Mouse (Mus musculus): ENCODE data around the gene Gtdc1. TPM values are rescaled to one million over a fixed set of nuclear protein-coding genes. Genes with fewer than 3 reads are reported as not detected.

The Gtdc1 gene
- polyA plus RNA-seq (2015; fragmentation: Nextera tagmentation; extraction: Ambion mirVana) = 8.8 and 10.2 TPM in 2 replicates

DNA sequence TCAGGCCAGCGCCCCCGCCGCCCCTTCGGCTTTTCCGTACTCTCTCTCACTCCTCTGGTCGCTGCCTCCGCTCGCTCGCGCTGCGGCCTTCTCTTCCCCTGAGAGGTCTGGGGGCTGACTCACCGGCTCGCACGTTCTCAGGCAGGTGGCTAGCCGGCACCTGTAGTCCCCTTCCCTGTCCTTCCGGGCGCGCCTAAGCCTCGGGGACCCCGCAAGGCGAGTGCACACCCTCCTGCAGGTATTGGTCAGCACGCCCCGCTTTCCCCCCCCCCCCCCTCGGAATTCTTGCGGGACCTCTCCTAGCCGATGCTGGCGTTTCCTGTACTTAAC lies at the start of gene Gtdc1:
Gene Gtdc1, minus strand, starts transcription at position 176 of the 330 bp plus-strand sequence.
- no peaks in the 10 kb centered on the region for H3K36me3 ChIP-seq
- H3K9me3 ChIP-seq = no peaks in the 10 kb centered on the region
- H3K27me3 ChIP-seq (replicated peaks) = no peaks in the 10 kb centered on the region
- H3K4me2 ChIP-seq (replicated peaks) = peak within 1 kb of the TSS; percentile 66
- WGBS = 0% methylated on average over 23 of the region's 27 CpGs
- peak within 1 kb of the TSS; percentile 75 for H3K4me3 ChIP-seq (replicated peaks)
- peak; percentile 66 for ATAC-seq
- no peaks in the 10 kb centered on the region for H3K4me1 ChIP-seq (replicated peaks)
- peak within 1 kb of the TSS; percentile 98 for H3K27ac ChIP-seq
- peak within 1 kb of the TSS; percentile 80 for H3K9ac ChIP-seq

DNA sequence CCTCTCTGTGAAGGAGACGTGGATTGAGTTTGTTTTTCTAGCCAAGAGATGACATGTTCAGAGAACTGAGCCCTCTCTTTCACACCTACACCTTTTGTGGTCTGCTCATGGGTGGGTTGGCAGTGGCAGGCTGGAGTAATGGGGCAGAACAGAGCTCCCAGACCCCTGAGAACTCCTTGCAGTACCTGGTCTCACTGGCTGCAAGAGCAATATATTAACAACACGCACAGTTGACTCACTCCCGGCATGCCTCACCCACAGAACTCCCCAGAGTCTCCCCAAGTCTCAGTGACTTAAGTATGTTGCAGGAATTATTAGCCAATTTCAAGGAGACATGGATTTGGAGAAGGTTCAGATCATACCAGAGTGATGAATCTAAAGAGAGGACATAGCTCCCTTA lies 49.6 kb upstream of the Gtdc1 start:
- no peak for ATAC-seq
- H3K27me3 ChIP-seq (replicated peaks) = no peaks in the 10 kb centered on the region
- H3K4me2 ChIP-seq (replicated peaks) = no peak overlapping the region
- no peak overlapping the region for H3K27ac ChIP-seq
- WGBS = 67% methylated on average over 3 of the region's 3 CpGs
- H3K9me3 ChIP-seq = no peaks in the 10 kb centered on the region
- H3K4me1 ChIP-seq (replicated peaks) = peaks cover 4% of the 10 kb centered on the region; the same call in 1 of the 2 replicates
- no peak overlapping the region for H3K9ac ChIP-seq
- no peaks in the 10 kb centered on the region for H3K36me3 ChIP-seq
- H3K4me3 ChIP-seq (replicated peaks) = no peak overlapping the region

DNA sequence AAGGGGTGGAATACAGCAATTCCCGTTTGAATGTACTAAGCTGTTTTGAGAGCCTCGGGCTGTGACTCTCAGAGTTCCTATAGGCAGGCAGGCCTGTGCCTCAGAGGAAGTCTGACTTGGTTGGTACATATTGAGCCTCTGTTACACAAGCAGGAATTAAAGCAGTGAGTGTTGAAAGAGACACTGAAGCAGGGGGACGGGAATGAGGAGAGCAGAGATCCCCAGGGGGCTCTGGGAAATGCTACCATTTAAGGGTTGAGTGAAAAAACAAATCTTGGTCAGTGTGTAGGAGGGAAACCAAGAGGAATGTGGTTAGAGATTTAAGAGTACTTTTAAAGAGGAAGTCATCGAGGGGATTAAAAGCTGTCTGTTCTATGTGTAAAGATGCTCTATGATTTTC lies 49.0 kb upstream of the Gtdc1 start:
- no peak overlapping the region for H3K27ac ChIP-seq
- 49% methylated on average over 4 of the region's 4 CpGs for WGBS

DNA sequence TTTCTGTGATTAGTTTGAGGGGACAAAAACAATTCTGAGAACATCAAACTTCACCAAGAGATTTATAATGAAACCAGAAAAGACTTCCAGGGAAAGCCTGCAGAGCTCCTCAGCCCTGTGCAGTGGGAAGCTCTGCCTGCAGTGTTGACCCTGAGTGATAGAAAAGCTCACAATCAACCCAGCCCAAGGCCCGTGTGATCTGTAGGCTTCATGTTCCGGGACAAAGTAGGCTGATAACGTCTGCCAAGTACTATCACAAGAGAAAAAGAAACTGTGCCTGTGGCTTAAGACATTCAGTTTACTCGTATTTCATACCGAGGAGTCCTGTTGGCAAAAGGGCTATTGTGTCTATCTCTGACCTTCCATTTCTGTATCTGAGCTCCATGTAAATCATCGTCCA lies 46.4 kb upstream of the Gtdc1 start:
- no peak for ATAC-seq
- Histone ChIP-seq H3K4me2 (replicated peaks) (no peak overlapping the region), H3K36me3 (no peaks in the 10 kb centered on the region), H3K9ac (no peak overlapping the region), H3K4me3 (replicated peaks) (no peak overlapping the region), H3K27ac (no peak overlapping the region), H3K4me1 (replicated peaks) (no peaks in the 10 kb centered on the region), H3K27me3 (replicated peaks) (no peaks in the 10 kb centered on the region), H3K9me3 (no peaks in the 10 kb centered on the region)
- 78% methylated on average over 6 of the region's 6 CpGs for WGBS

More for the DNA sequence above, 49.0 kb upstream of the Gtdc1 start:
- ATAC-seq = no peak
- Histone ChIP-seq H3K4me1 (replicated peaks) (peaks cover 4% of the 10 kb centered on the region; the same call in 1 of the 2 replicates), H3K9ac (no peak overlapping the region), H3K4me3 (replicated peaks) (no peak overlapping the region), H3K27me3 (replicated peaks) (no peaks in the 10 kb centered on the region), H3K4me2 (replicated peaks) (no peak overlapping the region), H3K36me3 (no peaks in the 10 kb centered on the region), H3K9me3 (no peaks in the 10 kb centered on the region)

DNA sequence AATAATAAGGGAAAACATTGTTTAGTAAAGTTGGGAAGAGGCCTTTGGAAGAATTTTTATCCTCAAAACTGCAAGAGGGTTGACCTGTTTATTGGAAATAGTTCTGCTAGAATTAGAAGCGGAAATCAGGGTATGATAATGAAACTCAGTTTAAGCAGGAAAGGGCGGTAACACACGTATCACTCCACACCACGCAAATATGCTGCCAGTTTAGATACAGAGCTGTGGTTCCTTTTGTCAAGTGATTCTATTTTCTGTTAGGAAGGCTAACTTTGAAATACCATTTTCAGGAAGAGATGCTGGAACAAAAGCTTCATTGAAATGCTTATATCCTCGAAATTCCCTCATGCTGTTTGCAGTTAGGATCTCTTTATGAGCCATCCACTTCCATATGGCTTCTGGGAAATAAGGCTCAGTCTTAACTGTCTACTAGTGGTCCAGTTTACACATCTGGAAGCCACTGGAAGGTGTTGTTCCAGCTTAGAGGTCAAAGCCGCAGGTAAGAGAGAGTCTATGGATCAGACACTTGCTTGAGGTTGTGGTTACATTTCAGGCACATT lies 42.7 kb upstream of the Gtdc1 start:
- 93% methylated on average over 6 of the region's 6 CpGs for WGBS
- no peak overlapping the region for H3K4me2 ChIP-seq (replicated peaks)
- H3K9ac ChIP-seq = no peak overlapping the region
- no peaks in the 10 kb centered on the region for H3K4me1 ChIP-seq (replicated peaks)
- no peak for ATAC-seq
- no peak overlapping the region for H3K4me3 ChIP-seq (replicated peaks)
- H3K27me3 ChIP-seq (replicated peaks) = no peaks in the 10 kb centered on the region
- no peak overlapping the region for H3K27ac ChIP-seq
- H3K9me3 ChIP-seq = no peaks in the 10 kb centered on the region
- H3K36me3 ChIP-seq = no peaks in the 10 kb centered on the region

DNA sequence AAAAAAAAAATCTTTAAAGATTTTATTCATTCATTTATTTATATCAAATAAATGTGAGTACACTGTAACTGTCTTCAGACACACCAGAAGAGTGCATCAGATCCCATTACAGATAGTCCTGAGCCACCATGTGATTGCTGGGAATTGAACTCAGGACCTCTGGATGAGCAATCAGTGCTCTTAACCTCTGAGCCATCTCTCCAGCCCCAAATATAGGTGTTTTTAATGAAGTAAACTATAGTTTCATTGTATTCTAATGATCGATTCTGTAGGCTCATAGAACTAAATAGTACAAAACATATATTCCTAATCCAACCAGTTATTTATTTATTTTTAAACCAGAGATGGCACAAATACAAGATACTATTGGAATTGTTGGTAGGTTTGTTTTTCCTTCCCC lies 42.2 kb upstream of the Gtdc1 start:
- H3K36me3 ChIP-seq = no peaks in the 10 kb centered on the region
- no peaks in the 10 kb centered on the region for H3K27me3 ChIP-seq (replicated peaks)
- no peak overlapping the region for H3K4me3 ChIP-seq (replicated peaks)
- no peaks in the 10 kb centered on the region for H3K4me1 ChIP-seq (replicated peaks)
- no peak for ATAC-seq
- WGBS = 92% methylated on average over 1 of the region's 1 CpGs
- no peak overlapping the region for H3K27ac ChIP-seq
- no peaks in the 10 kb centered on the region for H3K9me3 ChIP-seq
- no peak overlapping the region for H3K4me2 ChIP-seq (replicated peaks)
- no peak overlapping the region for H3K9ac ChIP-seq

DNA sequence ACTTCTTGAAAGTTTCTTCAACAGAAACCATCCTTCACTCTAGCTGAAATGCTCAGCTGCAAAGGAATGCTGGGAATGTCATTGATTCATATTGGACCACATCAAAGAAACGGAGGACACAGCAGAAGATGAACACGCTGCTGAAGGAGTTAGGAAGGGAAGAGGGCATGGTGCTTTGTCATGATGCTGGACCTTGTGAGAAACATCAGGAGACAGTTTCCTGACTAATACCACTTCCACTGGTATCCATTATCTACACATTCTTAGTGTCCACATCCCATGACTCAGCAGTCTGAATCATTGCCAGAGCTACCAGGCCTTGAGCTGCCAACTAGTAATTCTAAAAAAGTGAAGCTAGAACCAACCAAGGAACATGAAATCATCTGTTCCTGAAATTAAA lies 41.8 kb upstream of the Gtdc1 start:
- ATAC-seq = no peak
- Histone ChIP-seq H3K9me3 (no peaks in the 10 kb centered on the region), H3K27me3 (replicated peaks) (no peaks in the 10 kb centered on the region), H3K9ac (no peak overlapping the region), H3K4me2 (replicated peaks) (no peak overlapping the region), H3K4me3 (replicated peaks) (no peak overlapping the region), H3K36me3 (no peaks in the 10 kb centered on the region), H3K4me1 (replicated peaks) (no peaks in the 10 kb centered on the region), H3K27ac (no peak overlapping the region)
- 58% methylated on average over 2 of the region's 2 CpGs for WGBS

DNA sequence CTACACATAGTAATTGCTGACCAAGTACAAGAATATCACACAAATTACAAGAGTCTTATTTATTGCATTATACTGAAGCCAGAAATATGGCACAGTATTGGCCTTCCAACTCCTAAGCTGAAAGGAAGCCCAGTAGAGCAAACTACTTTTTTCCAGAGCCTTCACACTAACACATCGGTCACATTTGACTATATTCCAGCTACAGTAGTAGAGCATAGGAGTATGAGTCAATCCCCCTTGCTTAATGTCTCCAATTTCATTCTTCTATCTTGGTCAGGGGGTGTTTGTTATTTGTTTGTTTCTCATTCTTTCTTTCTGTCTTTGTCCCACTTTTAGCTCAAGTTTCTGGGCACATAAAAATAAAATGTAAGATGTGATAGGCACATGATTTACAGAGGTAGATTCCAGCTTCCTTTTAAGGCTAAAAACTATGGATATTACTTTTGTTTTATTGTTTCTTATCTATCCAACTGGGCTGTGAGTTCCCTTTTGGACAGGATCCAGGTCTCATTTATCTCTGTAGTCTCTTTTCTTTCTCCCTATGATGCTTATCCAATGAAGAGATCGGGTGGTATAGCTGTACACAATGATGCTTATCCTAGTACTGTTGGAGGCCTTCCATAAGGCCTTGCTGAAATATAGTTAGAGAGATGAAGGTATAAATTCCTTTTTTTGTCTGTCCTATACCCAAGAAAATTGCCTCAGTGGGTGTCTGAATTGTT lies 38.5 kb upstream of the Gtdc1 start:
- Histone ChIP-seq H3K27me3 (replicated peaks) (no peaks in the 10 kb centered on the region), H3K4me1 (replicated peaks) (no peaks in the 10 kb centered on the region), H3K36me3 (no peaks in the 10 kb centered on the region), H3K4me2 (replicated peaks) (no peak overlapping the region), H3K4me3 (replicated peaks) (no peak overlapping the region), H3K27ac (no peak overlapping the region), H3K9ac (no peak overlapping the region), H3K9me3 (no peaks in the 10 kb centered on the region)
- ATAC-seq = no peak
- WGBS = 72% methylated on average over 2 of the region's 2 CpGs

DNA sequence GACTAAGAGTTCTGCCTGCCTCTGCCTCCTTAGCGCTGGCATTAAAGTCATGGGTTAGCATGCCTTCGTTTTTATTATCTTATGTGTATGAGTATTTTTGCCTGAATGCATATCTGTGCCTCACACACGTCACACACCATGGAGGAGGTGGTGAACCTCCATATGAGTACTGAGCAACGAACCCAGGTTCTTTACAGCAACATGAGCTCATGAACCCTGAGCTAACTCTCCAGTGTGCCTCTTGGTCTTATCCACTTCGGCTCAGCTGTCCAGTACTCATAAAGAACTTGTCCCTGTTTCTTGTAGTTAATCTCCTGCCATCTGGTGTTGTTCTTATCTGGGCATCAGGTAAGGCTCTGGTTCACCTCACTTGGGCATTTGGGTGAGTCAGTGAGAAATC lies 35.2 kb upstream of the Gtdc1 start:
- ATAC-seq = no peak
- Histone ChIP-seq H3K36me3 (no peaks in the 10 kb centered on the region), H3K9ac (no peak overlapping the region), H3K27ac (no peak overlapping the region), H3K4me1 (replicated peaks) (no peaks in the 10 kb centered on the region), H3K4me3 (replicated peaks) (no peak overlapping the region), H3K9me3 (no peaks in the 10 kb centered on the region), H3K27me3 (replicated peaks) (no peaks in the 10 kb centered on the region), H3K4me2 (replicated peaks) (no peak overlapping the region)
- WGBS = 86% methylated on average over 5 of the region's 5 CpGs

DNA sequence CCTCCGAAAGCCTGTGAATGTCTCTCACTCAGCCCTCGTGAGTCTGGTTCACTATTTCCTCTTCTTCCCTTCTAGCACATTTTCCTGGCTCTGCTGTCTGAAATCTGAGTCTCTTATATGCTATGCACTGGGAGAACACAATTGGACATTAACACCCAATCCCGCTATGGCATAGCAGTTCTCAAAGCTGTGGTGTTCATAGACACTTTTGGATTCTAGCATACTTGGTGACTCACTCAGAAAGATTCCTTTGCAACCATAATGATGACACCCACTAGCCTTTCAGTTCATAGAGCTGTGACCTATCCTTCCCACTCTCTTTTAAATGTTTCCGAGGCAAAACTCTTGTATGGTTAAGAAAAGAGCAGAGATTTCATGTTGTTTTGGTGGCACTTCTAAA lies 33.7 kb upstream of the Gtdc1 start:
- WGBS = 85% methylated on average over 4 of the region's 4 CpGs
- H3K9me3 ChIP-seq = no peaks in the 10 kb centered on the region
- H3K27me3 ChIP-seq (replicated peaks) = no peaks in the 10 kb centered on the region
- no peak overlapping the region for H3K27ac ChIP-seq
- H3K36me3 ChIP-seq = no peaks in the 10 kb centered on the region
- no peaks in the 10 kb centered on the region for H3K4me1 ChIP-seq (replicated peaks)
- no peak overlapping the region for H3K4me3 ChIP-seq (replicated peaks)
- H3K4me2 ChIP-seq (replicated peaks) = no peak overlapping the region
- no peak for ATAC-seq
- H3K9ac ChIP-seq = no peak overlapping the region

DNA sequence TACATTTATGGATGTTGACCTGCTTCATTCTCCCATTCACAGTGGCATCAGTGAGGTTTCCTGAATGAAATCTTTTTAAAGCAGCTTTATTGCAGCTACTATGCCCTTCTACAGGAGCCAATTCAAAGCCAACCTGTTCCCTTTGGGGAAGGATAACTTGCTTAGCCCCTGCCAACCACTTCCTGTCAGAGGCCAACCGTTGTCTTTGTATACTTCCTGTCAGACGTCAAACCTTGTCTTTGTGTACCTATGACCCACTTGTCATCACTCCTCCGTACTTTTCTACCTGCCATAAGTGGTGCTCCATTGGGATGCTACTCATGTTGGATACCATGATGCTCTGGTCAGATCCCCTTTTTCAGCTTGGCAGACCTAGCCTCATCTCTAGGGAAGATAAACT lies 33.1 kb upstream of the Gtdc1 start:
- no peak overlapping the region for H3K9ac ChIP-seq
- 77% methylated on average over 3 of the region's 3 CpGs for WGBS
- H3K4me1 ChIP-seq (replicated peaks) = no peaks in the 10 kb centered on the region
- no peak for ATAC-seq
- H3K36me3 ChIP-seq = no peaks in the 10 kb centered on the region
- H3K4me3 ChIP-seq (replicated peaks) = no peak overlapping the region
- H3K27ac ChIP-seq = no peak overlapping the region
- H3K9me3 ChIP-seq = no peaks in the 10 kb centered on the region
- no peaks in the 10 kb centered on the region for H3K27me3 ChIP-seq (replicated peaks)
- H3K4me2 ChIP-seq (replicated peaks) = no peak overlapping the region

DNA sequence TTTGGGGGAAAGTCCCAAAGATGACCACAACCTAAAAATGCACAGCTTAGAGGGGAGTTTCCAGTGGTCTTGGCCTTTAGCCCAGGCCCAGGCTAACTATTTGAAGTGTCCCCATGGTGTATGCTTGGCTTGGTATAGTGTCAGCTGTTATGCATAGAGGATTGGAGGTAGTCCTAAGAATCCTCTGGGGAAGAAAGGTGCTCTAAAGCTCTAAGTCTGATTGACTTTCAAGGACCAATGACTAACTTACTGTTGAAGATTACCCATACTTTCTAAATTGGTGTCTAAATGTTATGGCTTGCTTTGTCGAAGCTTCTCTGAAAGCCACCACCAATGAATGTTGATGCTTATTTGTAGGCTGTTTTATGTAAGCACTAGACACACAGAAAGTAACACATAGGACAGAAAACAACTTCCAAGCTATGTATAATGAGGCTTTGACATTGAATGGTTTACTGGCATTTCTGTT lies 29.9 kb upstream of the Gtdc1 start:
- no peaks in the 10 kb centered on the region for H3K27me3 ChIP-seq (replicated peaks)
- H3K36me3 ChIP-seq = no peaks in the 10 kb centered on the region
- ATAC-seq = no peak
- 0 out of 2 replicates have a peak, but pooled peaks cover 3% of the 10 kb centered on the region for H3K4me1 ChIP-seq (replicated peaks)
- no peak overlapping the region for H3K27ac ChIP-seq
- no peak overlapping the region for H3K4me3 ChIP-seq (replicated peaks)
- no peak overlapping the region for H3K9ac ChIP-seq
- H3K4me2 ChIP-seq (replicated peaks) = no peak overlapping the region
- no peaks in the 10 kb centered on the region for H3K9me3 ChIP-seq
- 80% methylated on average over 1 of the region's 1 CpGs for WGBS

DNA sequence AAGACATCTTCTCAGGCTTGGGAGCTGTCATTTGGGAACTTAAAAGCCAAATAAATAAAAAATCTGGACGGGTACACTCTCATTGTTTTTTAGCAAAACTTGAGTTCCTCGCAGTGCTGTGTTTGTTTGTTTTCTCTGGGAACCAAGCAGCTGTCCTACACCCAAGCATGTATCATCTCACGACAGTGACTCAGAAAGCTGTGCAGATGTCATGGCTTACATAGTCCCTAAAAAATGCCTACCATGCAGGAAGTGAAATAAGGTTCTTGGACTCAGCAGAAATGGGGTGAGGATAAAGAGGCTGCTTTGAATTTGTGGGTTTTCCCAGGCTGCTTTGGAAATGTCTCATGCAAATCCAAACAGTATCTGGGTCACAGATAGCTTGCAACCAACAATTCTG lies 28.8 kb upstream of the Gtdc1 start:
- no peaks in the 10 kb centered on the region for H3K9me3 ChIP-seq
- 46% methylated on average over 3 of the region's 3 CpGs for WGBS
- ATAC-seq = peak; percentile 49; the same call in 1 of the 2 replicates

More for the DNA sequence above, 28.8 kb upstream of the Gtdc1 start:
- H3K4me1 ChIP-seq (replicated peaks) = 0 out of 2 replicates have a peak, but pooled peaks cover 3% of the 10 kb centered on the region
- H3K4me3 ChIP-seq (replicated peaks) = no peak overlapping the region
- no peaks in the 10 kb centered on the region for H3K36me3 ChIP-seq
- 0 out of 2 replicates have a peak overlapping the region, but pooled peaks have one; percentile 25 for H3K27ac ChIP-seq
- no peak overlapping the region for H3K9ac ChIP-seq
- no peak overlapping the region for H3K4me2 ChIP-seq (replicated peaks)
- no peaks in the 10 kb centered on the region for H3K27me3 ChIP-seq (replicated peaks)
